Mouse (Mus musculus) hindbrain, embryonic 11.5 days (tissue): ENCODE measurements around the gene Spns3. TPM values are rescaled to one million over a fixed set of nuclear protein-coding genes. Genes with fewer than 3 reads are reported as not detected.

ENCODE experiments used
- ATAC-seq: fragments of 200-750 bp; cut with Nextera tagmentation; 2 replicates; pipeline ENCODE4 v1.8.0; 2017; ENCODE audit warnings: mild to moderate bottlenecking, moderate TSS enrichment, moderate library complexity; ENCODE audit not compliant: low FRiP score
- DNase-seq: peaks from one replicate; pipeline ENCODE4 v3.0.0-alpha.2; 2015; ENCODE audit warnings: low spot score
- H3K27ac ChIP-seq: fragments of 300-500 bp; sonication (generic); 2 replicates; pipeline ENCODE4 v1.5.1; 2014; ENCODE audit warnings: mild to moderate bottlenecking, low read depth, low read length
- H3K27me3 ChIP-seq: fragments of 300-500 bp; sonication (generic); 2 replicates; pipeline ENCODE4 v1.6.1; 2014; ENCODE audit warnings: mild to moderate bottlenecking, low read length, moderate library complexity, mixed read lengths; ENCODE audit not compliant: control insufficient read depth, insufficient read depth
- H3K36me3 ChIP-seq: fragments of 300-500 bp; sonication (generic); 2 replicates; pipeline ENCODE4 v1.6.1; 2014; ENCODE audit warnings: mild to moderate bottlenecking, low read length, moderate library complexity, mixed read lengths; ENCODE audit not compliant: control insufficient read depth, insufficient read depth
- H3K4me1 ChIP-seq: fragments of 300-500 bp; sonication (generic); replicated peaks from 2 replicates; pipeline ENCODE4 v1.6.1; 2014; ENCODE audit warnings: low read length, mixed read lengths; ENCODE audit not compliant: control insufficient read depth, insufficient read depth
- H3K4me2 ChIP-seq: fragments of 300-500 bp; sonication (generic); replicated peaks from 2 replicates; pipeline ENCODE4 v1.6.1; 2014; ENCODE audit warnings: mild to moderate bottlenecking, low read depth, low read length
- H3K4me3 ChIP-seq: fragments of 300-500 bp; sonication (generic); 2 replicates; pipeline ENCODE4 v1.5.1; 2014; ENCODE audit warnings: low read depth, low read length
- H3K9ac ChIP-seq: fragments of 300-500 bp; sonication (generic); 2 replicates; pipeline ENCODE4 v1.6.1; 2014; ENCODE audit warnings: low read depth, low read length
- H3K9me3 ChIP-seq: fragments of 300-500 bp; sonication (generic); 2 replicates; pipeline ENCODE4 v1.6.1; 2016; ENCODE audit warnings: low read length; ENCODE audit not compliant: control insufficient read depth
- whole genome bisulfite sequencing: fragments of 180-500 bp; shearing (Covaris S2); extraction: QIAGEN DNeasy Blood & Tissue Kit; methylation state at CpG from one replicate; pipeline ENCODE4 v1.1.7; 2014; 5-methylcytosine and 5-hydroxymethylcytosine counted together
- polyA plus RNA-seq: library from polyadenylated mRNA; unstranded; fragments of >200 nt; fragmentation: Nextera tagmentation; extraction: Ambion mirVana; gene quantifications from 2 replicates; pipeline ENCODE4 v1.2.1, GENCODE M21; 2014

The Spns3 gene
- polyA plus RNA-seq, 1 experiment from 2014 or later: not detected

GRCm38 (mm10) chr11:72566304-72566703 lies 16.0 kb upstream of the Spns3 start:
- Histone ChIP-seq H3K4me3 (no peak overlapping the region), H3K9ac (no peak overlapping the region), H3K4me2 (no peak overlapping the region), H3K27me3 (no peaks in the 10 kb centered on the region), H3K27ac (no peak overlapping the region), H3K9me3 (no peaks in the 10 kb centered on the region), H3K36me3 (no peaks in the 10 kb centered on the region), H3K4me1 (no peaks in the 10 kb centered on the region)
- 71% methylated on average over 7 of the region's 7 CpGs for WGBS
- ATAC-seq (no peak), DNase-seq (no peak)

DNA sequence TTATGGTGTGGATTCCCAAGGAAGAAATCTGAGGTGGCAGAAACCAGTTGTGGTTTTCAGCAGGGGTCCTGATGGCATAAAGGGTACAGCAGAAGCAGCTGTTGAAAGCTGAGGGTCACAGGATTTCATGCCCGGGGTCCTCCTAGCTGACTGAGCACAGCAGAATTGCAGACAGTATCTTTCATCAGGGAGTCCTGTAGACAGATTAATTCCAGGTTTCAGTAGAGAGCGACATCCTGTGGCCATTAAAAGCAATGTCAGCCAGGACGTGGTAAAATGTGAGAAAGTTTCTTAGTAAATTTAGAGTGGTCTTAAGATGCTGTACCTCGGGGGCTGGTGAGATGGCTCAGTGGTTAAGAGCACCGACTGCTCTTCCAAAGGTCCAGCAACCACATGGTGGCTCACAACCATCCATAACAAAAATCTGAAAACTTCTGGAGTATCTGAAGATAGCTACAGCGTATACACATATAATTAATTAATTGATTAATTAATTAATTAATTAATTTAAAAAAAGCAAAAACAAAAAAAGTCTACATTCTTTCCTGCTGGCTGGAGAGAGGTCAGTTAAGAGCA lies 14.0 kb upstream of the Spns3 start:
- Histone ChIP-seq H3K27ac (no peak overlapping the region), H3K4me3 (no peak overlapping the region), H3K4me1 (no peaks in the 10 kb centered on the region), H3K27me3 (no peaks in the 10 kb centered on the region), H3K36me3 (no peaks in the 10 kb centered on the region), H3K9ac (no peak overlapping the region), H3K4me2 (no peak overlapping the region), H3K9me3 (no peaks in the 10 kb centered on the region)
- DNase-seq (peak; percentile 80), ATAC-seq (peak; percentile 49; the same call in 1 of the 2 replicates)
- WGBS: 28% methylated on average over 6 of the region's 6 CpGs

DNA sequence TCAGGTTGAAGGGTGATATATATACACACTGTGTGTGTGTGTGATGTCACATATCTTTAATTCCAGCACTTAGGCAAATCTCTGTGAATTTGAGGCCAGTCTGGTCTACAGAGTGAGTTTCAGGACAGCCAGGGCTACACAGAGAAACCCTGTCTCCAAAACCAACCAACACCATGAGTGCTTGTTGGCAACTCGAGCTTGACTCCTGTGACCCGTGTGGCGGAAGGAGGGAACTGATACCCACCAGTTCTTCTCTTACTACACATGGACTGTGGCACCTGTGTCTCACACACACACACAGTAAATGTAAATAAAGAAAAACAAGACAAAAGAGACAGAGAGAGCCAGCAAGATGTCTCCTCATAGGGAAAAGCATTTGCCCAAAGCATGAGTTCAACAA lies 10.4 kb upstream of the Spns3 start:
- no peaks in the 10 kb centered on the region for H3K9me3 ChIP-seq

GRCm38 (mm10) chr11:72558155-72558554 lies 7.8 kb upstream of the Spns3 start:
- H3K27ac ChIP-seq: no peak overlapping the region
- no peak overlapping the region for H3K9ac ChIP-seq
- no peak overlapping the region for H3K4me3 ChIP-seq
- no peaks in the 10 kb centered on the region for H3K4me1 ChIP-seq
- H3K27me3 ChIP-seq: no peaks in the 10 kb centered on the region
- H3K36me3 ChIP-seq: no peaks in the 10 kb centered on the region
- ATAC-seq (no peak), DNase-seq (no peak)
- no peak overlapping the region for H3K4me2 ChIP-seq
- WGBS: 75% methylated on average over 5 of the region's 5 CpGs
- H3K9me3 ChIP-seq: no peaks in the 10 kb centered on the region

More for the DNA sequence above, 10.4 kb upstream of the Spns3 start:
- no peaks in the 10 kb centered on the region for H3K4me1 ChIP-seq
- no peak overlapping the region for H3K27ac ChIP-seq
- H3K4me2 ChIP-seq: no peak overlapping the region
- DNase-seq: no peak
- no peak overlapping the region for H3K9ac ChIP-seq
- 77% methylated on average over 3 of the region's 3 CpGs for WGBS
- ATAC-seq: no peak
- H3K27me3 ChIP-seq: no peaks in the 10 kb centered on the region
- no peaks in the 10 kb centered on the region for H3K36me3 ChIP-seq
- no peak overlapping the region for H3K4me3 ChIP-seq

- Histone ChIP-seq H3K27me3 (no peaks in the 10 kb centered on the region), H3K4me1 (no peaks in the 10 kb centered on the region), H3K9me3 (no peaks in the 10 kb centered on the region), H3K4me2 (no peak overlapping the region), H3K36me3 (no peaks in the 10 kb centered on the region), H3K27ac (no peak overlapping the region), H3K9ac (no peak overlapping the region), H3K4me3 (no peak overlapping the region)
- ATAC-seq (no peak), DNase-seq (no peak)
- WGBS: 76% methylated on average over 2 of the region's 2 CpGs
Measured at GRCm38 (mm10) chr11:72556953-72557352, 6.6 kb upstream of the Spns3 start.

- H3K27ac ChIP-seq: no peak overlapping the region
- DNase-seq: no peak
- H3K4me3 ChIP-seq: no peak overlapping the region
- H3K27me3 ChIP-seq: no peaks in the 10 kb centered on the region
- no peak overlapping the region for H3K4me2 ChIP-seq
- WGBS: 97% methylated on average over 4 of the region's 4 CpGs
- no peaks in the 10 kb centered on the region for H3K4me1 ChIP-seq
- no peak overlapping the region for H3K9ac ChIP-seq
- no peaks in the 10 kb centered on the region for H3K9me3 ChIP-seq
- ATAC-seq: no peak
- H3K36me3 ChIP-seq: no peaks in the 10 kb centered on the region
Measured at GRCm38 (mm10) chr11:72556470-72556869, 6.2 kb upstream of the Spns3 start.

DNA sequence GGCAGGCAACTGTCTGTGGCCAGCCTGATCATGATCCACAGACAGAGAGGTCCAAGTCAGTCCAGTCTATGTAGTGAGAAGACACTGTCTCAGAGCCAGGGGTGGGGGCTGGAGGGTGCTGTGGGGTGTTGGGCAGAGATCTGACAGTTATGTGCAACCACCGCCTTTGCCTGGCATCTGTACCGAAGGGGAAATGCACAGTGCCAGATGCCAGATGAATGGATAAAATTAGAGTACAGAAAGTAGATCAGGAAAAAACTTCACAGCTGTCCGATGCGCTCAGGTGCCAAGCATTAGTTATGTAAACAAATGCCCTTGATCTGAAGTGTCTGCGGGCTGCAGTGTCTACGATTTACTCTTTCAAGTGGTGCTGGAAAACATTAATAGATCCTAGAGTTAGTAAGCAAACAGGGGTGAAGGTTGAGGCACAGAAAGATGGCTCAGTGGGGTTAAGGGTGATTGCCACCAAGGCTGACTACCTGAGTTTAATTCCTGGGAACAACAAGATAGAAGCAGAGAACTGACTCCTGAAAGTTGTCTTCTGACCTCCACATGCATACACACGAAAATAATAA lies 1.3 kb upstream of the Spns3 start:
- Histone ChIP-seq H3K27me3 (no peaks in the 10 kb centered on the region), H3K27ac (no peak overlapping the region), H3K4me3 (no peak overlapping the region), H3K4me1 (no peaks in the 10 kb centered on the region), H3K4me2 (no peak overlapping the region), H3K36me3 (no peaks in the 10 kb centered on the region), H3K9me3 (no peaks in the 10 kb centered on the region), H3K9ac (no peak overlapping the region)
- 83% methylated on average over 7 of the region's 7 CpGs for WGBS
- no peak for ATAC-seq
- no peak for DNase-seq

DNA sequence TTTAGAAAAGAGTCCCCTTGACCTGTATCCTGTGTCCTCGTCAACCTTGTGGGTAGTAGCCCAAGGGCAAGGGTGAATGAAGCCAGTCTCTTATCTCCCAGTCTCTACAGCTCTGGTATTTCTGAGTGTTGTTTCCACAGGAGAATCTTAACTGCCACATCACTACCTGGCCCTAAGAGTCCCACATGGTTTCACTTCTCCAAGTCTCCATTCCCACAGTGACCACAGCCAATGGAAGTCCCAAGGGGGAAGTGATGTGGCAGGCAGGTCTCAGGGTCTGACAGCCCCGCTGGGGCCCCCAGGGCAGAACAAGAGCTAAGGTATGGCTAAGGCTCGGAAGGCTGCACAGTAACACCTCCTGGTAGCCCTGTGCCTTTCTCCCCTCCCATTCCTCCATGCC lies 3.1 kb downstream of the Spns3 start:
- Histone ChIP-seq H3K4me1 (no peaks in the 10 kb centered on the region), H3K27ac (no peak overlapping the region)
- 72% methylated on average over 3 of the region's 3 CpGs for WGBS

DNA sequence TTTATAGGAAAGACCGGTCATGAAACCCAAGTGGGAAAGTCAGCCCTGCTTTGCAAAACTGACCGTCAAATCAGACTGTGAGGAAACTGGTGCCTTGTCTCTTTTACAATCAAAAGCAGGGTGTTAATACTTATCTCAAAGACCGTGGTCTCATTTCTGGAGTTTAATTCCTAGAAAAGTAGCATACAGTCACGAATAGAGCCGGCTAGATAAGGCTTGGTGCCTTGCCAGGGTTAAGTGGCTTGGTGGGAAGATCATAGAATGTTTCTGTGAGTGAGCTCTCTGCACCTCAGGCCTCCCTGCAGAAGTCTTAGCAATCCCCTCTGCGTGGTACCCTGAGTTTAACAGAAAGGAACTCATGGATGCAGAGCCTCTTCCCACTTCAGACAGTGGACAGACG lies 5.6 kb downstream of the Spns3 start:
- Histone ChIP-seq H3K4me3 (no peak overlapping the region), H3K36me3 (no peaks in the 10 kb centered on the region), H3K4me2 (no peak overlapping the region), H3K4me1 (no peaks in the 10 kb centered on the region), H3K27me3 (no peaks in the 10 kb centered on the region), H3K9ac (no peak overlapping the region), H3K27ac (no peak overlapping the region), H3K9me3 (no peaks in the 10 kb centered on the region)
- ATAC-seq (no peak), DNase-seq (no peak)
- WGBS: 80% methylated on average over 7 of the region's 7 CpGs

More for the DNA sequence above, 3.1 kb downstream of the Spns3 start:
- Histone ChIP-seq H3K9me3 (no peaks in the 10 kb centered on the region), H3K4me2 (no peak overlapping the region), H3K36me3 (no peaks in the 10 kb centered on the region), H3K27me3 (no peaks in the 10 kb centered on the region), H3K9ac (no peak overlapping the region), H3K4me3 (no peak overlapping the region)
- ATAC-seq: no peak
- DNase-seq: no peak
